Mouse (Mus musculus): Measurements from ENCODE around the gene Hfe2. TPM values are rescaled to one million over a fixed set of nuclear protein-coding genes. Genes with fewer than 3 reads are reported as not detected.
"Not testable (repeated sequence)": the region's sequence is repeated elsewhere in the genome, so short reads cannot be mapped to it uniquely, and the experiment has no call there.

Hfe2 gene
- 0.54 and 0.84 TPM in 2 replicates for polyA plus RNA-seq (2016; fragmentation: Nextera tagmentation; extraction: Ambion mirVana)

GRCm38 (mm10) chr3:96524914-96525313, at the start of gene Hfe2:
TSS of gene Hfe2 (plus strand) at chr3:96525172.
- Histone ChIP-seq H3K27ac (no peak within 1 kb of the TSS), H3K9me3 (no peaks in the 10 kb centered on the region), H3K4me2 (no peak within 1 kb of the TSS), H3K27me3 (peaks cover 55% of the 10 kb centered on the region), H3K9ac (no peak within 1 kb of the TSS), H3K36me3 (replicated peaks) (no peaks in the 10 kb centered on the region), H3K4me3 (replicated peaks) (no peak within 1 kb of the TSS), H3K4me1 (peaks cover 16% of the 10 kb centered on the region)
- WGBS: 89% methylated on average over 4 of the region's 4 CpGs
- no peak for ATAC-seq (ENCODE audit: low FRiP score)

GRCm38 (mm10) chr3:96477084-96477483, 47.9 kb upstream of the Hfe2 start:
- Histone ChIP-seq H3K9ac (no peak overlapping the region), H3K4me1 (peaks cover 10% of the 10 kb centered on the region), H3K27me3 (peaks cover 73% of the 10 kb centered on the region), H3K4me2 (no peak overlapping the region), H3K27ac (no peak overlapping the region), H3K36me3 (replicated peaks) (no peaks in the 10 kb centered on the region), H3K4me3 (replicated peaks) (no peak overlapping the region), H3K9me3 (no peaks in the 10 kb centered on the region)
- 40% methylated on average over 3 of the region's 3 CpGs for WGBS
- no peak for ATAC-seq (ENCODE audit: low FRiP score)

GRCm38 (mm10) chr3:96477558-96477957, 47.4 kb upstream of the Hfe2 start:
- Histone ChIP-seq H3K4me3 (replicated peaks) (no peak overlapping the region), H3K4me1 (peaks cover 10% of the 10 kb centered on the region), H3K27ac (no peak overlapping the region), H3K9me3 (no peaks in the 10 kb centered on the region), H3K36me3 (replicated peaks) (no peaks in the 10 kb centered on the region), H3K4me2 (no peak overlapping the region), H3K27me3 (peaks cover 68% of the 10 kb centered on the region), H3K9ac (no peak overlapping the region)
- 67% methylated on average over 6 of the region's 6 CpGs for WGBS
- no peak for ATAC-seq (ENCODE audit: low FRiP score)

GRCm38 (mm10) chr3:96479249-96479648, 45.7 kb upstream of the Hfe2 start:
- Histone ChIP-seq H3K27me3 (peaks cover 61% of the 10 kb centered on the region), H3K4me2 (no peak overlapping the region), H3K27ac (no peak overlapping the region), H3K4me1 (peaks cover 10% of the 10 kb centered on the region), H3K36me3 (replicated peaks) (no peaks in the 10 kb centered on the region), H3K9ac (no peak overlapping the region), H3K9me3 (no peaks in the 10 kb centered on the region), H3K4me3 (replicated peaks) (no peak overlapping the region)
- 20% methylated on average over 3 of the region's 3 CpGs for WGBS
- no peak for ATAC-seq (ENCODE audit: low FRiP score)

GRCm38 (mm10) chr3:96480684-96481270, 44.2 kb upstream of the Hfe2 start:
- H3K27me3 ChIP-seq: peaks cover 56% of the 10 kb centered on the region

GRCm38 (mm10) chr3:96481856-96482255, 43.1 kb upstream of the Hfe2 start:
- Histone ChIP-seq H3K4me2 (no peak overlapping the region), H3K27ac (no peak overlapping the region), H3K27me3 (peaks cover 47% of the 10 kb centered on the region), H3K9me3 (no peaks in the 10 kb centered on the region), H3K36me3 (replicated peaks) (no peaks in the 10 kb centered on the region), H3K4me3 (replicated peaks) (no peak overlapping the region), H3K9ac (no peak overlapping the region), H3K4me1 (no peaks in the 10 kb centered on the region)
- WGBS: 88% methylated on average over 3 of the region's 3 CpGs
- no peak for ATAC-seq (ENCODE audit: low FRiP score)

More at GRCm38 (mm10) chr3:96480684-96481270, 44.2 kb upstream of the Hfe2 start:
- H3K9ac ChIP-seq: no peak overlapping the region
- no peak for ATAC-seq (ENCODE audit: low FRiP score)
- no peak overlapping the region for H3K4me2 ChIP-seq
- WGBS: 88% methylated on average over 4 of the region's 4 CpGs
- no peak overlapping the region for H3K27ac ChIP-seq
- no peaks in the 10 kb centered on the region for H3K4me1 ChIP-seq
- H3K9me3 ChIP-seq: no peaks in the 10 kb centered on the region
- no peak overlapping the region for H3K4me3 ChIP-seq (replicated peaks)
- H3K36me3 ChIP-seq (replicated peaks): no peaks in the 10 kb centered on the region

GRCm38 (mm10) chr3:96482451-96482850, 42.5 kb upstream of the Hfe2 start:
- Histone ChIP-seq H3K27ac (no peak overlapping the region), H3K4me1 (peaks cover 4% of the 10 kb centered on the region; the same call in 1 of the 2 replicates), H3K9ac (no peak overlapping the region), H3K4me3 (replicated peaks) (no peak overlapping the region), H3K27me3 (peaks cover 41% of the 10 kb centered on the region), H3K9me3 (no peaks in the 10 kb centered on the region), H3K36me3 (replicated peaks) (no peaks in the 10 kb centered on the region), H3K4me2 (no peak overlapping the region)
- ATAC-seq (ENCODE audit: low FRiP score): no peak
- WGBS: 92% methylated on average over 13 of the region's 13 CpGs

- H3K9ac ChIP-seq; H3K4me2 ChIP-seq; ATAC-seq (ENCODE audit: low FRiP score); H3K27ac ChIP-seq; H3K9me3 ChIP-seq; H3K4me1 ChIP-seq; H3K36me3 ChIP-seq (replicated peaks); H3K4me3 ChIP-seq (replicated peaks): not testable (repeated sequence)
- H3K27me3 ChIP-seq: peaks cover 35% of the 10 kb centered on the region
- 49% methylated on average over 7 of the region's 7 CpGs for WGBS
Observed at GRCm38 (mm10) chr3:96483044-96483443, 41.9 kb upstream of the Hfe2 start.

- ATAC-seq (ENCODE audit: low FRiP score): no peak
- H3K9ac ChIP-seq: no peak overlapping the region
- H3K4me3 ChIP-seq (replicated peaks): no peak overlapping the region
- WGBS: 94% methylated on average over 2 of the region's 2 CpGs
- peaks cover 9% of the 10 kb centered on the region; the same call in 1 of the 2 replicates for H3K4me1 ChIP-seq
- no peaks in the 10 kb centered on the region for H3K9me3 ChIP-seq
- H3K36me3 ChIP-seq (replicated peaks): no peaks in the 10 kb centered on the region
- H3K4me2 ChIP-seq: no peak overlapping the region
- H3K27ac ChIP-seq: no peak overlapping the region
- H3K27me3 ChIP-seq: peaks cover 31% of the 10 kb centered on the region
Observed at GRCm38 (mm10) chr3:96483946-96484345, 41.0 kb upstream of the Hfe2 start.

- Histone ChIP-seq H3K4me1 (peaks cover 9% of the 10 kb centered on the region; the same call in 1 of the 2 replicates), H3K4me3 (replicated peaks) (no peak overlapping the region), H3K27me3 (peaks cover 31% of the 10 kb centered on the region), H3K27ac (no peak overlapping the region), H3K36me3 (replicated peaks) (no peaks in the 10 kb centered on the region), H3K9me3 (no peaks in the 10 kb centered on the region), H3K9ac (no peak overlapping the region), H3K4me2 (no peak overlapping the region)
- no peak for ATAC-seq (ENCODE audit: low FRiP score)
- WGBS: 75% methylated on average over 4 of the region's 4 CpGs
Observed at GRCm38 (mm10) chr3:96484921-96485320, 40.1 kb upstream of the Hfe2 start.

- H3K36me3 ChIP-seq (replicated peaks): no peaks in the 10 kb centered on the region
- H3K27ac ChIP-seq: no peak overlapping the region
- H3K4me3 ChIP-seq (replicated peaks): no peak overlapping the region
- no peaks in the 10 kb centered on the region for H3K9me3 ChIP-seq
- no peak for ATAC-seq (ENCODE audit: low FRiP score)
- peaks cover 31% of the 10 kb centered on the region for H3K27me3 ChIP-seq
- H3K4me1 ChIP-seq: peaks cover 9% of the 10 kb centered on the region; the same call in 1 of the 2 replicates
- 81% methylated on average over 2 of the region's 2 CpGs for WGBS
- H3K4me2 ChIP-seq: no peak overlapping the region
- no peak overlapping the region for H3K9ac ChIP-seq
Observed at GRCm38 (mm10) chr3:96485361-96485760, 39.6 kb upstream of the Hfe2 start.

- H3K27me3 ChIP-seq: peaks cover 28% of the 10 kb centered on the region
- H3K4me2 ChIP-seq; H3K9ac ChIP-seq; H3K4me3 ChIP-seq (replicated peaks); H3K36me3 ChIP-seq (replicated peaks); H3K4me1 ChIP-seq; H3K27ac ChIP-seq; H3K9me3 ChIP-seq: not testable (repeated sequence)
- 0% methylated on average over 3 of the region's 34 CpGs for WGBS
- ATAC-seq (ENCODE audit: low FRiP score): peak; percentile 40
Observed at GRCm38 (mm10) chr3:96486064-96486827, 38.7 kb upstream of the Hfe2 start.

Measured in forebrain, embryonic 12.5 days (tissue).